Mouse (Mus musculus) CH12.LX (cell line): ENCODE measurements around the gene Pla2g4f.

Source experiments
- CHD1 ChIP-seq: IDR thresholded peaks from 2 replicates; pipeline ENCODE4 v1.6.1; 2012; ENCODE audit warnings: low read depth, low read length, improper control_type of control experiment, inconsistent platforms
- EP300 ChIP-seq: IDR thresholded peaks from 2 replicates; pipeline ENCODE4 v1.6.1; 2011; ENCODE audit warnings: low read length, improper control_type of control experiment
- ETS1 ChIP-seq: conservative IDR thresholded peaks from 2 replicates; pipeline ENCODE4 v1.6.1; 2012; ENCODE audit warnings: low read depth, mild to moderate bottlenecking, inconsistent platforms, low read length, improper control_type of control experiment, moderate library complexity
- GABPA ChIP-seq: IDR thresholded peaks from 2 replicates; pipeline ENCODE4 v1.6.1; 2012; ENCODE audit warnings: low read depth, low read length, improper control_type of control experiment, inconsistent platforms; ENCODE audit not compliant: insufficient replicate concordance
- JUND ChIP-seq: conservative IDR thresholded peaks from 2 replicates; pipeline ENCODE4 v1.6.1; 2011; ENCODE audit warnings: low read depth, low read length, improper control_type of control experiment
- MAX ChIP-seq: IDR thresholded peaks from 2 replicates; pipeline ENCODE4 v1.6.1; 2011; ENCODE audit warnings: low read length, improper control_type of control experiment
- MYC ChIP-seq: IDR thresholded peaks from 2 replicates; pipeline ENCODE4 v1.6.1; 2011; ENCODE audit warnings: low read depth, mild to moderate bottlenecking, improper control_type of control experiment, low read length
- POLR2A ChIP-seq: IDR thresholded peaks from 2 replicates; pipeline ENCODE4 v1.6.1; 2011; ENCODE audit warnings: low read depth, mild to moderate bottlenecking, improper control_type of control experiment, low read length
- TCF12 ChIP-seq: IDR thresholded peaks from 2 replicates; pipeline ENCODE4 v1.6.1; 2014; ENCODE audit warnings: low read depth, mild to moderate bottlenecking, inconsistent platforms, low read length, improper control_type of control experiment

DNA sequence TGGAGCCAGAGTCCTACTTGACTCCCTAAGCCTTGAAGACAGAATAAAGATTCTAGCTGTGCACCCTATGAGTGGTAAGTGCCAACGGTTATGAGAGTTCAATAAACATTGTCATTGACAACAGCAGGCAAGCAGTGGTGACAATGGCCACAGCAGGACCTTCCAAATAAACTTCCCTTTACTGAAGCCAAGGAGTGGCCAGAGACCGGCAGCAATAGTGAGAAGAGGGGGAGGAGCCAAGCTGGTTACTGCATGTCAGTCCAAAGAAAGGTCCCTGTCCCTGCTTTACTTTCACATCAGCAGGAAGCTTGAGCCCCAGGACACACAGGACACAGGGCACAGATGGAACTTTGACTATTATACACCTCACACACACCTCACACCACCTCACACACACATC lies 17.8 kb downstream of the Pla2g4f start:
- TF ChIP-seq POLR2A, result no peak
- no peak for TF ChIP-seq ETS1
- TF ChIP-seq JUND, result no peak
- no peak for TF ChIP-seq MAX
- TF ChIP-seq GABPA, result no peak
- no peak for TF ChIP-seq MYC
- no peak for TF ChIP-seq TCF12
- TF ChIP-seq EP300, result no peak
- TF ChIP-seq CHD1, result no peak
